Mouse (Mus musculus) spleen, postnatal 4 days (tissue): Measurements from ENCODE around the gene B230217C12Rik.

Source experiments
- DNase-seq, 2 experiments: peaks; one replicate each; pipeline ENCODE4 v3.0.0; 2022; ENCODE audit warnings: low spot score in 2 of 2

Gene B230217C12Rik

DNA sequence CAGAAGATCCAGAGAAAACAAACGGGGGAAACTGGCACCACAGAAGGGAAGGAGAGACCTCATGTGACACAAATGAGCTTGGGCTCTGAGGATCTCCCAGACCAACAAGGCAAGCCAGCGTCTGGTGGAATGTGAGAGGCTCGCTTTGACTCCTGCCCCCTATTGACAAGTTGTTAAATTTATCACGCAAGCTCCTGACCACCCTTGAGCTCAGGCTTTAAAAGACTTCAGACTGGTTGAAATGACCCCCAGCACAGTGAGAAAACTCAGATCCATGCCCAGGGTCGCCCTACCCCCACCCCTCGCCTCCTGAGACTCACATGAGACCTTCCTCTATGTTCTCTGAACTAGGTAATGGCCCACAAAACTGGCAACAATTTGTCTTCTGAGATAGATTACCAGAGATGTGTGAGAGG lies at the start of gene B230217C12Rik:
B230217C12Rik (plus strand) TSS at position 242 of the 416 bp plus-strand sequence.
- no peak for DNase-seq

DNA sequence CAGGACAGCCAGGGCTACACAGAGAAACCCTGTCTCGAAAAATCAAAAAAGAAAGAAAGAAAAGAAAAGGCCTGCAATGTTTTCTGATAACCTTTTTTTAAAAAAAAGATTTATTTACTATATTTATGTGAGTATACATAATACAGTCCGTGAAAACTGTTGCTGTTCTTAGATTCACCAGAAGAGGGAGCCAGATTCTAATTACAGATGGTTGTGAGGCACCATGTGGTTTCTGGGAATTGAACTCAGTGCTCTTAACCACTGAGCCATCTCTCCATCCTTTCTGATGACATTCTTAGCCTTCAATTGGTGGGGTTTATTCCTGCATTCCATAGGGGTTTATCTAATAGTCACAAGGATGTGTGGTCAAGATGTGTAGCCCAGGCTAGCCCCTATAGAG lies 47.4 kb upstream of the B230217C12Rik start:
- peak; percentile 52 to 70 for DNase-seq

DNA sequence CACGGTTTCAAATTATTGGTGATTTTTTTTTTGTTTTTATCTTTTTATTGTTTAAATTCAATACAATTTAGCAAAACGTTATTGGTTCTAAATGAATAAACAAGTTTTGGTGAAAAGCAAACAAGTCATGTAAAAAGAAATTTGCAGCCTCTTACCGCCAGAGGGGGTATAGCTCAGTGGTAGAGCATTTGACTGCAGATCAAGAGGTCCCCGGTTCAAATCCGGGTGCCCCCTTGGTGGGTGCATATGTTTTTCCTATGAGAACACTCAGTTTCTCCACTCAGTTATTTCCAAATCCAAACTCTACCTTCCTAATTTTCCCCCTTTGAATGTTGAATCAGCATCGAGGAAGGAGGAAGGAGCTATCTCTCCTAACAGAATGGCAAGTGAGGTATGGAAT lies 43.7 kb upstream of the B230217C12Rik start:
- peak; percentile 75 to 82 for DNase-seq

DNA sequence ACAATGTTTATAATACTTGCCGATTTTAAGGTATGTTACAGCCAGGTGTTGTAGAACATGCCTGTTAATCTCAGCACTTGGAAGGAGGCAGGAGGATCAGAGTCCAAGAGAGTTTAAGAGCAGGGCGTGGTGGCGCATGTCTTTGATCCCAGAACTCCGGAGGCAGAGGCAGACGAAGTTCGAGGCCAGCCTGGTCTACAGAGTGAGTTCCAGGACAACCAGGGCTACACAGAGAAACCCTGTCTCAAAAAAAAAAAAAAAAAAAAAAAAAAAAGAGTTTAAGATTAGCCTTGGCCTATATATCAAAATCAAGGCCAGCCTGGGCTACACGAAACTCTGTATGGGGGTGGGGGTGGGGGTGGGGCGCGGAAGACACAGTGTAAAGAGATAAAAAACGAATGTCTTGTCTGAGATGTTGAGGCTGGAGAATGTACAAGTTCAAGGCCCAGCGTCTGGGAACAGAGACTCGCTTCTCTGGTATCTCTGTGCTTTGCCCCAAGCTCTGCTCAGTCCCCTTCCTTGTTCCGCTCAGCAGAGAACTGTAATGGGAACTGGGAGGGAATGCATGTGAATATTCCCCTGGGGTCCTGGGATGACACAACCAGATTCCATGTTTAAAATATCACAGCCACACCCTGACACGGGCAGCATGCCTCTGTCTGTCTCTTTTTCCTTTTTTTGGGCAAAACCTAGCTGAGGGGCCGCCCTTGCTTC lies 43.1 kb upstream of the B230217C12Rik start:
- DNase-seq, result peak in 1 of 2 experiments; percentile 51

DNA sequence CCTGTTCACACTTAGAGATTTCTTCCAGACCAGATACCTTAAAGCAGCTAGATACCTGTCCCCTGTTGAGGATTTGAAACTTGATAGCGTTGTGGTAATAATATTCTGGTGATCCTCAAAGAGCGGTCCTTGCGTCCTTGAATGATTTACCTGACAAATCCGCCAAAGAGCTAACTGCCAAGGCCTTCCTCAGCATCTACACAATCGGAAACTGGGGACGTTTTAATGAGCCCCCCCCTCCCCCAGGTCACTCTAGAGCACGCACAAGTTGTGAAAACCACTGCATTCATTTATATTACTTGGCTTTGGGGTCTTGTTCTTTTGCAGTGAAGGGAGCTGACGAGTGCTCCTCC lies 42.5 kb upstream of the B230217C12Rik start:
- DNase-seq, result no peak

DNA sequence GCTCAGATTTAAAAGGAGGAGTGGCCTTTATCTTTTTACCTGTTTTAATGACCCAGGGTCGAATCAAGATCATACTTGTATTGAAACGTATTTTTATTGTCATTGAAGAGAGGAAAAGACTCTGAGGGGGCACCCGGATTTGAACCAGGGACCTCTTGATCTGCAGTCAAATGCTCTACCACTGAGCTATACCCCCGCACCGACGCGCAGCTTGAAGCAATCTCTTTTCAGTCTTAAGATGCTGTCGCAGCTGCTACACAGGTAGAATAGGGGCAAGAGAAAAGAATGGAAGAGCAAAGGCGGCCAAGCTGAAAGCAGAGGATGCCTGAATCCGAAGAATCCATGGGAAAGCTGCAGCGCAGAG lies 41.8 kb upstream of the B230217C12Rik start, which contains the start of gene Lasp1:
Lasp1 (plus strand) TSS at position 219 of the 364 bp plus-strand sequence.
- DNase-seq, result peak; percentile 87 to 94

DNA sequence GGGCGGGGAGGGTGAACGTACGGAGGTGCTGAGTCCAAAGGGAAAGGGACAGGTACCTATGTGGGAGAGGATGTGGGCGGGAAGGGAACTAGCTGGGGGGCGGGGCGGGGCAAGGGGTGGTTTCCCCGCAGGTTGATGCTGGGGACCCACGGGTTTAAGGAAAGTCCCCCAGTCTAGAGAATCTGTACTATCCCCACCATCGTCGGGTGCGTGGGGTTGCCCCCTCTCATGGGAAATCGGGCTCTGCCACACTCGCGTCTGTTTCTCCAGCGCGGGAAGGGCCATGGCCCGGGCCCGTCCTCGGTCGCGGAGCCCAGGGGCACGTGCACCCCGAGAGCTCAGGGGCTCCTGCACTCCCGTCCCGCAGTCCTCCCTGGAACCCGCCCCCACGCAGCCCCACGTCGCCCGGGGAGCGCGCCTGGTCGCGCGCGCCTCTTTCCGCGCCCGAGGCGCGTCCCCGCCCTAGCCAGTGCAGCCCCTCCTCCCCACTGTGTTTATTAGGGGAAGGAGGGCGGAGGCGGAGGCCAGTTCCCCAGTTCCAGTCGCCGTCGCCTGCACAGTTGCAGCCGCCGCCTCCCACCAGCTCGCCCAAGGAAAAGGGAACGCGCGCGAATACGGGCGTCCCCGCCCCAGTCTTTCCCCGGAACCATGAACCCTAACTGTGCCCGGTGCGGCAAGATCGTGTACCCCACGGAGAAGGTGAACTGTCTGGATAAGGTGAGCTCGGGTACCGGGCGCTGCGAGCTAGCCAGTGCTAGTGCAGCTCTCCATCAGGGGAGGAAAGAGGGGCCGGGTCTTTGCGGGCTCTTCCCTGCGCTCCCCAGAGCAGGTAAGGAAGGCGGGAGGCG lies 41.2 kb upstream of the B230217C12Rik start:
- peak; percentile 77 to 88 for DNase-seq

DNA sequence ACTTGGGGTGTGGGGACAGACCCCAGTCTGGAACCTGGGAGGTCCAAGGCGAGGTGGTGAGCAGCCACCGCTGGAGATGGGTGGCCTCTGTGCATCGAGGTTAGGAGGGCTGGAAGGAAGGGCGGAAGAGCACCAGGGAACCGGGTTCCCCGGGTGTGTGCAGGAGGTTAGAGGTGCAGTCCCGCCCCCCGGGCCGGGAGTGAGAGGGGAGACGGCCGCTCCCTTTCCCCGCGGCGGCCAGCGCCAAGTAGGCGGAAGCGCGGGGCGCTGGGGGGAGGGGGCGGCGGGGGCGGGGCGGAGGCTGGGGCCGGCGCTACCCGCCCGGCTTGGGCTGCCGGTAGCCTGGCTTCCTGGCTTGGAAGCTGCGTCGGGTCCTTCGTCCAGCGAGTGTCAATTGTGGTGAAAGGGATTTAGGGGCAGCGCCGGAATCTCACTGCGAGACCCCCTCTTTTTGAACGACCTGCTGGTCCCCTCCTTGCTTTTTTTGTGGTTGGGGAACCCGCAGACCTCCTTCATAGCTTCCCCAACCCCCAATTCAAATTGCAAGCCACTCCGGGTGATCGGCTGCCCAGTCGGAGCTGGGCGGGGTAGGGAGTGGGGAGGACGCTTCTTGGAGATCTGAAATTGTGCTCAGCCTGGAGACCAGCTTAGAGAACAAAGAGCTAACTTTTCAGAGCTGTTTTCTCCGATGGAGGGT lies 40.4 kb upstream of the B230217C12Rik start:
- DNase-seq, result peak; percentile 64 to 84

DNA sequence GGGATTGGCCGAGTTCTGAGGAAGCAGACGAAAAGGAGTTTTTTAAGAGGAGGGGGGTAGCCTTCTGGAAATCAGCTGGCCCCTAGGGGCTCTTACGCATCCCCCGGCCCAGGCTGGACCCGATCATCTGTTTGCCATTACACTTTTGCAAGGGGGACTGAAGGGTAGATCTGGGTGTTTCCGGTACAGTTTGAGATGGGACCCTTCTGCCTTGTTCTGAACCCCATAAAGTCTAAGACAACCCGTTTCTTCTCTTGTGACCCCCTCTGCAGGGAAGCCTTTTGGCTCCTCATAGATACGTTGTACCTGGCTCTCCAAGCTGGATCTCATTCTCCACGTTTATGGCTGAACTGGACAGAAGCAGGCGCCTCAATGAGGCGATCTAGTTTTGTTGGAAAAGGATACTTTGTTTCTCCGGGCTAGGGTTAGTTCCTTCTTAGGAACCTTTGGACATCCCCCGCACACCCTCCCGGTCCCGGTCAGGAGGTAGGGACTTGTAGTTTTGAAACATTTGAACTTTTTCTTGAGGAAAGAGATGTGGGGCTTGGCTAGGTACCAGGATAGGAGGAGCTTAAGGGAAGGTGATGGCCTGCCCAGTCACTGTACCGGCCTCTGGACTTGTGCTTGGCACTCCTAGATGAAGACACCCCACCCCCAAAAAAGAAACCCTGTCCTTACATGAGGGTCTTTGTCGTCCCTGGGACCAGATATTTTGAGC lies 39.7 kb upstream of the B230217C12Rik start:
- DNase-seq, result peak in 1 of 2 experiments; percentile 55

DNA sequence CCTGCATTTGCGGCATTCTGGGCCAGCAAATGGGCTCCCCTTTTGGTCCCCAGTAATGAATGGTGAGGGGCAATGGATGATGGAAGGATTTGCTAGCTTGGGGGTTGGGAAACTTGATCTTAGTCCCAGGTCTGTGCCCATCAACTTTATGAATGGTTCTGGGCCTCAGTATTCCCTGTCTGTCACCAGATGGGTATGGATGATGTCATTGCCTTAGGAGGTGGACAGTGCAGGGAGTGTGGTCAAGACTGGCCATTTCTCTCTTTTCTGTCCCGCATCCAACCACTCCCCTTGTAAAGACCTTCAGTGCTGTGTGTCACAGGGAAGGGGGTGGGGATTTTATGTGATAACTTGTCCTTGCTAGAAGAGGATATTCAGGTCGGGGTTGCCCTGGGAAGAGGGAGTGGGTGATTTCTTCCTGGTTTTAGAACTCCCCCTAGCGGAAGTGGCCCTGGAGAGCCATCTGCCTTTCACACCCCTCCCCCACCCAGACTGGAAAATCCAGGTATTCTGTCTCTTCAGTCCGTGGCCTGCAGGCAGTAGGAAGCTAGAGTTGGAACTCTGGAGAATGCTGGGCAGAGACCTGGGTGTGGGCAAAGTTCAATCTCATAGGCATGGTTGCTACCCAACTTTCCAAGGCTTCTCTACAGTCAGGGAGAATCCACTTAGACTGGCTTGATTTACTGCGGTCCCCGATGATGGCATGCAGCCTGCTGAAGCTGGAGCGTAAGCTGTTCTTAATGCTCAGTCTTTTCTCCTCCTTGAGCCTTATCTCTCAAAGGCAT lies 39.0 kb upstream of the B230217C12Rik start:
- DNase-seq, result peak in 1 of 2 experiments; percentile 61

DNA sequence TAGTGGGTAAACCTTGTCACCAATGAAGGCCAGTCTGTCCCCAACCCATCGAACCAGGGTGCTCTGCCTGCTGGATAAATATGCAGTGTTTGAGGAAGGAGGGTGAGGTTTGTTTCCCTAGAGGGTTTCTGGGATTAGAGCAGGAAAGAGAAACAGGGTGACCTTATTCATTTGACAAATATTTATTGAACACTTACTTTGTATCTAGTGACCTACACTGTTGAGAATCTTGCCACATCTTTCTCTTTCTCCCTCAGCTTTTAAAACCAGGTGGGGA lies 38.4 kb upstream of the B230217C12Rik start:
- no peak for DNase-seq

DNA sequence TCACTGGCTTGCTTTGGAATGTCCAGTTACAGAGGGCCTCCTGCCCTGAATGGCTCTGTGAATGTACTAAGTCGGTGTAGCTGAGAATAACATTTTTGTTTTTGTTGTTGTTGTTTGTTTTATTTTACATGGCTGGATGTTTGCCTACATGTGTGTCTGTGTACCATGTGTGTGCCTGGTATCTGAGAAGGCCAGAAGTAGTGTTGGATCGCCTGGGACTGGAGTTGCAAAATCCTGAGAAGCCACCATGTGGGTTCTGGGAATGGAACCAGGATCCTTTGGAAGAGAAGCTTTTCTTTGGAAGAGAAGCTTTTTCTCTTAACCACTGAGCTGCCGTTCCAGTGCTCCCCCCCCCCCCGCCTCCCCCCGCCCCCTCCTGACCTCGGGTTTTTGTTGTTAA lies 38.1 kb upstream of the B230217C12Rik start:
- no peak for DNase-seq

DNA sequence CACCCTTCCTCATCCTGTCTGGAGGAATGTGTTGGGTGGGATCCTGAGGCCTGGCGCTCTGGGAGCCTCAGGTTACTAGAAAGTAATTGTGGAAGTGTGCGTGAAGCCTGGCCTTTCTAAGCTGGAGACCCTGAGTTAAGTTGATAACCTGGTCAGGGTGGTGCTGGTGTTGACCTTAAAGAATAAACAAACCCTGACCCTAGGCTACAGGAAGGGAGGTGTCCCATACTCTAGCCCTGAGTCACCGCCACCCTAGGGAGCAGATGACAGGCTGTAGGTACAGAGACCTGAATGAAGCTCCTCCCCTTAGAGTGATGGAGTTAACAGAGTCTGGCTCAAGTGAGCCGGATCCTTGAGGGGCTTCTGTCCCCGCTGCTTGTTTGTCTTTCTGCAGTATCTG lies 36.7 kb upstream of the B230217C12Rik start:
- DNase-seq, result no peak

DNA sequence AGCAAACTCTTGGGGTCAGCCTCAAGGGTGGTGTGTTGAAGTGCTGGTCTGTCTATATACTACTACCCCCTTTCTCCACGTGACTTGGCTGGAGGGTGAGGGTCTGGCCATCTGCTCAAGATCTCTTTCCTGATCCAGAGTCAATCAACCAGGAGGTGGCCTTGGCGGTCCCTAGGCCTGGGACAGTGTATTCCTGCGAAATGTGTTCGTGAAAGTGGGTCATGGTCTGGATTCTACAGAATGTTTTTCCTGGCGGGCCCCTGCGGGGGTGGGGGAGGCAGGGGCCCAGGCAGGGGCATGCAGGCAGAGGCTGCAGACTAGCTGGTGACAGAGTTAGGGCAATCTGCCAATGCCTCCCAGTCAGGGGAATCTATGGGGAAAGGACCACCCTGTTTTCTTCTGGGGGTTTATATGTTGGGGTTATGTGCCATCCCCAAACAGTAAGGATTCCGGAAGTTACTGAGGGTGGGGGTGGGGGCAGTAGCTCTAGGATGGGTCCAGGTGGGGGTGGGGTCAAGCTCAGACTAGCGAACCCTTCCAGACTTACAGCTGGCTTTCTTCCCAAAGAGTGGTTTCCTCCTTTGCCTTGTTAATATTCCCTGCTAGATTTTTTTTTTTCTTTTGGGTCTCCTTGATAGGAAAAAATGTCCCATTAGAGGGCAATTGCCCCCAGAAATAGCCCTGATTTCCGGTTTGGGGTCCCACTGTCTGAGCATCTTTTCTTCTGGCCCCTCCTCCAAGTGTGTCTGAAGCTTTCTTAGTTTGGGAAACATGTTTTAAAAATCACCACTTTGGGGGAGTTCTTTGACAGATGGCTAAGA lies 35.5 kb upstream of the B230217C12Rik start:
- peak in 1 of 2 experiments; percentile 58 for DNase-seq

DNA sequence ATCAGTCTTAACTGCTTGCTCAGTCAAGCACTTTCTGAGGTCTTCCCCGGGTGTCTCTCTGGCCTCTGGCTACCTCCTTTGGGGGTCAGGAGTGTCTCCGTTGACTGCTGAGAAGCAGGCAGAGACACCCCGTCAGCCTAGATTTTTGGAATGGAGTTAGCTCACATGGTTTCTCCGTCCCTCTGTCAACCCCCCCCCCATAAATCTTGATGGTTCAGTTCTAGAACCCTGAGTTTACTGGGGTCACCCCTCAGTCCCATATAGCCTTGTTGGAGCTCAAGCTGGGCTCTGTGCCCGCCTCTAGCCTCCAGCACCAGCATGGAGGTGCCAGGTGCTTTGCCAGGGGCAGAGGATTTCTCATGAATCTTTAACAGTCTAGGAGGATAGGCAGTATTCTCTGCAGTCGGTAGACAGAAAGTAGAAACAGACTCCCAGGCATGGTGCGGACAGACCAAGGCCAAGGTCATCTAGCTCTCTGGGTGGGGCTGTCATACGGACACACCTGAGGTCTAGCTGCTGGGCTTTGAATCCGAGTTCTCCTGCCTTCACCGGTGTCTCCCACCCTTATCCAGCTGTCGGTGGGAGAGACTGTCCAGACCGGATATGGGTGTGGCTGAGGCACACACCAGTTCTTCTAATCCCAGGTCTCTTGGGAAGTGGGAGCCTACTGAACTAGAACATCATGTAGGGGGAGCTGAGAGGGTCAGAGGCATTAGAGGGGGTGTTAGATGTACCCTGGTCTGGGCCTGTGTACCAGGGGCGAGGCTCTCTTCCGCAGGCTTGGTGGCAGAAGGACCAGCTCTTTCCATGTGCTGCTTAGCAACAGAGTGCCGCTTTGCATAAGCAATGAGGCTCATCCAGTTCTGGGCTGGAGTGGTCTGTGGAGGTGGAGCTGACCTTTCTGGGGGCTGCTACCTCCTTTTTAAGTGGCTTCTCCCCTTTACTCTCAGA lies 34.6 kb upstream of the B230217C12Rik start:
- DNase-seq, result peak in 1 of 2 experiments; percentile 55

DNA sequence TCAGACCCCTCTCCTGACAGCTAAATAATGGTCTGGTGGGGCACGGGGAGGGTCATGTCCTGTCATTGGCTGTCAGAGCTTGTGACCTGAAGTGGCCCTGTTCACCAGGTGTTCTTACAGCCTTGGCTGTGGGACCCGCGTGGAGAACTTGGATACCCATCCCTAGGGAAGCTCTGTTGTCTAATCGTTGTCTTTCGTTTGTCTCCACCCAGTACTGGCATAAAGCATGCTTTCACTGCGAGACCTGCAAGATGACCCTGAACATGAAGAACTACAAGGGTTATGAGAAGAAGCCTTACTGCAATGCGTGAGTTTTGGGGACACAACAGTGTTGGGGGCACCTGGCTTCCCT lies 34.0 kb upstream of the B230217C12Rik start:
- no peak for DNase-seq

DNA sequence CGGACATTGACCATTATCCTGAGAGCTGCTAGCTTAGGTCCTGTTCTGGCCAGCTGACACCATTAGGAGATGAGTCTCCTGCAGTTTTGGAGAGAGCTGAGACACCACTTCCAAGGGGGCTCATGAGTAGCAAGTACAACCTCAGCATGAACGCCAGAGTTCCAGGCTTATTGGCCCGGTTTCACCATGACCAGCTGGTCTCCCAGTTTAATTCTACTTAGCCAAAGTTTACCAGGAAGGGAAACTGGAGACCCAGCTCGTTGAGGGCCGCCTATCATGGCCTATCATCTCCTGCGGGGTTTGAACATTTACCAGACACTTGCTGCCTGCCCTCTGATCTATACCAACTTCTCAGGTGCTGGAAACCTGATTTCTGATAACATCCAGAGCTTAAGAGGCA lies 33.0 kb upstream of the B230217C12Rik start:
- DNase-seq, result no peak

DNA sequence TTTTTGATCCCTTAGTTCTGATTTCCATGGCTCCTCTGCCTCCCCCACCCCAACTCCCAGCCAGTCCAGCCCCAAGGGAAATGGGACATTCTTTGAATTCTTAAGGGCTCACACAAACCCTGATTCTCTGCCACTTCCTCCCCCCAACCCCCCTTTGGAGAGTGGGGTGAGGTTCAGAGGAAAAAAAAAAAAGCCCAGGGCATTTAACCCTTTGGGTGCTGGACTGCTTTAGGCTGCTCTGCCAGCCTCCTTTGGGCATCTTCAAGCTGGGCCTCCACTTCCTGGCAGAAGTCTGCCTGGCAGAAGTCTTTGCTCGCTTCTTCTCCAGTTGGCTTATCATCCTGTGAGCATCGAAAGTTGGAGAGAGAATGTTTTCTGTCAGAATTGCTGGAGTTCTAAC lies 32.5 kb upstream of the B230217C12Rik start:
- peak in 1 of 2 experiments; percentile 54 for DNase-seq

DNA sequence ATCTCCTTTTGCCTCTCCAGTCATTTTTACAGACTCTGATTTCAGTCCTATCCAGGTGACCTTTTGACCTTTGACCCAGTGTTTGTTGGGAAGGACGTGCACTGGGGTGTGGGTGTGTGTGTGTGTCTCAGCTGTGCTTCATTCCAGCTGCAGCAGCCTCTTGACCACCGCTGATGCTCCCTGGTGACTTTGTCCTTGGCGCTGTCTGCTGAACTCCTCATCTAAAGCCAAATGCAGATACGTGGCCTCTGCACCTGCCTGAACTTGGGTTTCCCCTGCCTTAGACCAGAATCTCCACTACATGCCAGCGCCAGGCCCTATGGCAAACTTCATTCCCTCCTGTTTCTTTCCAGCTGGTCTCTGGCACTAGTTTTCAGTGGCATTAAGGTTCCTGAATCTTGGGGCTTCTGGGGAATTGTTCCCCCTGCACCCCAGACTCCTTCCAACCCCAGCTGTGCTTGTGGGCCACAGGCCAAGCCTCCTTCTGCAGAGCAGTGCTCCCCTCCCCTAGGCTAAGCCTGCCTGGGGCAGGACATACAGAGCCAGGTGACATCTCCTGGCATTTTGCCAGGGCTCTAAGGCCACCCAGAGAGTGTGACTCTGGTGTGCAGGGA lies 31.9 kb upstream of the B230217C12Rik start:
- DNase-seq, result peak in 1 of 2 experiments; percentile 58
